In genomic region chr1:83631798-83632197, GRCm38 (mm10) we compare ENCODE assay signal across 10 mouse cellular contexts.
DNase-seq lines count a peak whose midpoint lies in the region; ATAC-seq and TF ChIP-seq lines count a peak whose summit lies in the region.
"Had no signal": no experiment of that assay in that cellular context is flagged by ENCODE, and none has a peak within 500 bp of the region (broad histone marks: within the 10 kb centered on the region; RNA-seq: fewer than 3 reads in every experiment).

No protein-coding gene starts in this region.

- DNase-seq in heart, postnatal 4 days, result peak; percentile 16
- peak; percentile 37 to 38 for DNase-seq in cerebellum, adult 2 months
- no peak for DNase-seq in testis, postnatal 14 days (ENCODE audit: low spot score)
- no peak for DNase-seq in spleen, postnatal 14 days (ENCODE audit: low spot score in 2 of 2)
- DNase-seq: liver, embryonic 13.5 days had no signal

- no peak overlapping the region for H3K9ac ChIP-seq in heart, embryonic 11.5 days (ENCODE audit: low read depth, low read length)
- no peak overlapping the region for H3K9ac ChIP-seq in hindbrain, embryonic 16.5 days (ENCODE audit: low read depth, low read length)
- no peak overlapping the region for H3K9ac ChIP-seq in midbrain, embryonic 16.5 days (ENCODE audit: low read depth, low read length)
- no peak overlapping the region for H3K9ac ChIP-seq in intestine, embryonic 15.5 days
- H3K9ac ChIP-seq: heart, embryonic 15.5 days; liver, embryonic 13.5 days had no signal

- ATAC-seq in heart, embryonic 11.5 days (replicated peaks; ENCODE audit: insufficient number of reproducible peaks, low FRiP score, low TSS enrichment), result no peak
- ATAC-seq in hindbrain, embryonic 16.5 days, result peak; percentile 93
- ATAC-seq in midbrain, embryonic 16.5 days, result peak; percentile 84
- ATAC-seq in intestine, embryonic 15.5 days, result no peak

- H3K4me1 ChIP-seq in heart, embryonic 11.5 days (ENCODE audit: control insufficient read depth, insufficient read depth, low read length), result no peaks in the 10 kb centered on the region
- H3K4me1 ChIP-seq in cerebellum, adult 2 months (ENCODE audit: control insufficient read depth, insufficient read depth, low read length), result no peaks in the 10 kb centered on the region; the same call in 1 of the 2 replicates
- peaks cover 6% of the 10 kb centered on the region for H3K4me1 ChIP-seq in hindbrain, embryonic 16.5 days (ENCODE audit: control insufficient read depth, insufficient read depth, low read depth, low read length)
- no peaks in the 10 kb centered on the region for H3K4me1 ChIP-seq in midbrain, embryonic 16.5 days (ENCODE audit: control insufficient read depth, insufficient read depth, low read length)
- no peaks in the 10 kb centered on the region for H3K4me1 ChIP-seq in intestine, embryonic 15.5 days (replicated peaks)
- H3K4me1 ChIP-seq: liver, embryonic 13.5 days had no signal

- no peak for TF ChIP-seq POLR2A in cerebellum, adult 2 months (IDR thresholded peaks at IDR 0.05; ENCODE audit: borderline replicate concordance, insufficient read depth, low read length)

- H3K36me3 ChIP-seq in heart, embryonic 11.5 days (ENCODE audit: control insufficient read depth, insufficient read depth, low read length), result no peaks in the 10 kb centered on the region
- H3K36me3 ChIP-seq in hindbrain, embryonic 16.5 days (ENCODE audit: control insufficient read depth, insufficient read depth, low read length), result no peaks in the 10 kb centered on the region
- H3K36me3 ChIP-seq in midbrain, embryonic 16.5 days (ENCODE audit: control insufficient read depth, insufficient read depth, low read length), result no peaks in the 10 kb centered on the region
- H3K36me3 ChIP-seq in intestine, embryonic 15.5 days, result no peaks in the 10 kb centered on the region
- H3K36me3 ChIP-seq: heart, embryonic 15.5 days; liver, embryonic 13.5 days had no signal

- TF ChIP-seq CTCF in cerebellum, adult 2 months (IDR thresholded peaks at IDR 0.05; ENCODE audit: borderline replicate concordance, insufficient read depth, low read depth, low read length), result no peak

- no peak overlapping the region for H3K4me2 ChIP-seq in heart, embryonic 11.5 days
- peak overlapping the region; percentile 35 for H3K4me2 ChIP-seq in hindbrain, embryonic 16.5 days (ENCODE audit: low read length)
- H3K4me2 ChIP-seq in midbrain, embryonic 16.5 days (ENCODE audit: low read length), result peak overlapping the region; percentile 27; the same call in 1 of the 2 replicates
- H3K4me2 ChIP-seq in intestine, embryonic 15.5 days (replicated peaks), result no peak overlapping the region
- H3K4me2 ChIP-seq: heart, embryonic 15.5 days; liver, embryonic 13.5 days had no signal

- H3K9me3 ChIP-seq in heart, embryonic 11.5 days (replicated peaks; ENCODE audit: control insufficient read depth, low read length), result no peaks in the 10 kb centered on the region
- H3K9me3 ChIP-seq in hindbrain, embryonic 16.5 days (ENCODE audit: control insufficient read depth, low read length), result no peaks in the 10 kb centered on the region
- H3K9me3 ChIP-seq in midbrain, embryonic 16.5 days (replicated peaks; ENCODE audit: control insufficient read depth, low read length, poor library complexity, severe bottlenecking), result no peaks in the 10 kb centered on the region
- H3K9me3 ChIP-seq in intestine, embryonic 15.5 days, result no peaks in the 10 kb centered on the region
- H3K9me3 ChIP-seq: heart, embryonic 15.5 days; liver, embryonic 13.5 days had no signal

- no peaks in the 10 kb centered on the region for H3K27me3 ChIP-seq in heart, embryonic 11.5 days (ENCODE audit: control insufficient read depth, insufficient read depth, low read length)
- H3K27me3 ChIP-seq in cerebellum, adult 2 months (ENCODE audit: control insufficient read depth, insufficient read depth, low read length), result no peaks in the 10 kb centered on the region
- H3K27me3 ChIP-seq in hindbrain, embryonic 16.5 days (replicated peaks; ENCODE audit: control insufficient read depth, insufficient read depth, low read length), result no peaks in the 10 kb centered on the region
- H3K27me3 ChIP-seq in midbrain, embryonic 16.5 days (ENCODE audit: control insufficient read depth, insufficient read depth, low read depth, low read length), result no peaks in the 10 kb centered on the region
- no peaks in the 10 kb centered on the region for H3K27me3 ChIP-seq in intestine, embryonic 15.5 days (replicated peaks)
- H3K27me3 ChIP-seq: heart, embryonic 15.5 days; liver, embryonic 13.5 days had no signal

- no peak overlapping the region for H3K27ac ChIP-seq in heart, embryonic 11.5 days (ENCODE audit: low read depth, low read length)
- H3K27ac ChIP-seq in cerebellum, adult 2 months (ENCODE audit: insufficient read depth, low read length), result no peak overlapping the region
- 0 out of 2 replicates have a peak overlapping the region, but pooled peaks have one; percentile 37 for H3K27ac ChIP-seq in hindbrain, embryonic 16.5 days (ENCODE audit: low read depth, low read length)
- H3K27ac ChIP-seq in midbrain, embryonic 16.5 days (ENCODE audit: low read length), result no peak overlapping the region
- H3K27ac ChIP-seq in intestine, embryonic 15.5 days, result no peak overlapping the region
- H3K27ac ChIP-seq: heart, embryonic 15.5 days; liver, embryonic 13.5 days had no signal

- 50% methylated on average over 4 of the region's 4 CpGs for WGBS in heart, embryonic 11.5 days (ENCODE audit: insufficient replicate concordance)
- 11% methylated on average over 4 of the region's 4 CpGs for WGBS in cerebellum, adult 2 months
- WGBS in hindbrain, embryonic 16.5 days, result 24% methylated on average over 4 of the region's 4 CpGs
- 23% methylated on average over 4 of the region's 4 CpGs for WGBS in midbrain, embryonic 16.5 days
- WGBS in intestine, embryonic 15.5 days, result 39% methylated on average over 4 of the region's 4 CpGs

- H3K4me3 ChIP-seq in heart, embryonic 11.5 days (ENCODE audit: low read depth, low read length), result no peak overlapping the region
- H3K4me3 ChIP-seq in cerebellum, adult 2 months (replicated peaks; ENCODE audit: insufficient read depth, low read depth, low read length), result no peak overlapping the region
- no peak overlapping the region for H3K4me3 ChIP-seq in hindbrain, embryonic 16.5 days (ENCODE audit: low read length)
- no peak overlapping the region for H3K4me3 ChIP-seq in midbrain, embryonic 16.5 days (ENCODE audit: low read depth, low read length)
- H3K4me3 ChIP-seq in intestine, embryonic 15.5 days (replicated peaks), result no peak overlapping the region
- H3K4me3 ChIP-seq: heart, embryonic 15.5 days; liver, embryonic 13.5 days had no signal

Comparison
In these comparisons a context has a peak if more than half of its experiments do, and no peak if none do; other contexts are left out.
1. DNase-seq: peak in heart, postnatal 4 days (single experiment) and cerebellum, adult 2 months (2 of 2); none in testis, postnatal 14 days (single experiment) and spleen, postnatal 14 days (0 of 2).
2. ATAC-seq: peak in hindbrain, embryonic 16.5 days (single experiment) and midbrain, embryonic 16.5 days (single experiment); none in heart, embryonic 11.5 days (single experiment) and intestine, embryonic 15.5 days (single experiment).
3. H3K4me2 ChIP-seq: peak in hindbrain, embryonic 16.5 days (single experiment) and midbrain, embryonic 16.5 days (single experiment); none in heart, embryonic 11.5 days (single experiment) and intestine, embryonic 15.5 days (single experiment).